Mouse (Mus musculus): Measurements from ENCODE around the gene Figla. TPM values are rescaled to one million over a fixed set of nuclear protein-coding genes. Genes with fewer than 3 reads are reported as not detected.
"Not testable (repeated sequence)": the region's sequence is repeated elsewhere in the genome, so short reads cannot be mapped to it uniquely, and the experiment has no call there.

Gene Figla
- polyA plus RNA-seq, 1 experiment, result not detected

GRCm38 (mm10) chr6:86003405-86003925 lies 12.5 kb upstream of the Figla start:
- no peak overlapping the region for H3K4me3 ChIP-seq (ENCODE audit: insufficient read depth, low read length)
- no peaks in the 10 kb centered on the region for H3K4me1 ChIP-seq (ENCODE audit: control insufficient read depth, insufficient read depth, low read length)
- TF ChIP-seq CTCF (IDR thresholded peaks at IDR 0.05; ENCODE audit: low read depth, low read length) (peak; percentile 59), POLR2A (IDR thresholded peaks at IDR 0.05; ENCODE audit: borderline replicate concordance, low read depth, low read length) (no peak)
- H3K27ac ChIP-seq (ENCODE audit: insufficient read depth, low read depth, low read length), result no peak overlapping the region

GRCm38 (mm10) chr6:86004271-86005148 lies 11.5 kb upstream of the Figla start:
- TF ChIP-seq POLR2A (IDR thresholded peaks at IDR 0.05; ENCODE audit: borderline replicate concordance, low read depth, low read length) (no peak), CTCF (IDR thresholded peaks at IDR 0.05; ENCODE audit: low read depth, low read length) (peak; percentile 88)
- Histone ChIP-seq H3K27ac (ENCODE audit: insufficient read depth, low read depth, low read length) (no peak overlapping the region), H3K4me3 (ENCODE audit: insufficient read depth, low read length) (no peak overlapping the region), H3K4me1 (ENCODE audit: control insufficient read depth, insufficient read depth, low read length) (no peaks in the 10 kb centered on the region)

GRCm38 (mm10) chr6:86009980-86010379 lies 6.0 kb upstream of the Figla start:
- H3K4me3 ChIP-seq (ENCODE audit: insufficient read depth, low read length), result no peak overlapping the region
- H3K4me1 ChIP-seq (ENCODE audit: control insufficient read depth, insufficient read depth, low read length), result no peaks in the 10 kb centered on the region
- no peak for TF ChIP-seq POLR2A (IDR thresholded peaks at IDR 0.05; ENCODE audit: borderline replicate concordance, low read depth, low read length)
- peak; percentile 43; the same call in 1 of the 2 replicates for TF ChIP-seq CTCF (IDR thresholded peaks at IDR 0.05; ENCODE audit: low read depth, low read length)
- no peak overlapping the region for H3K27ac ChIP-seq (ENCODE audit: insufficient read depth, low read depth, low read length)

GRCm38 (mm10) chr6:86014812-86015211 lies 1.2 kb upstream of the Figla start:
- not testable (repeated sequence) for H3K4me1 ChIP-seq (ENCODE audit: control insufficient read depth, insufficient read depth, low read length); H3K27ac ChIP-seq (ENCODE audit: insufficient read depth, low read depth, low read length); H3K4me3 ChIP-seq (ENCODE audit: insufficient read depth, low read length)

- no peak overlapping the region for H3K4me3 ChIP-seq (ENCODE audit: insufficient read depth, low read length)
- no peak overlapping the region for H3K27ac ChIP-seq (ENCODE audit: insufficient read depth, low read depth, low read length)
- no peaks in the 10 kb centered on the region for H3K4me1 ChIP-seq (ENCODE audit: control insufficient read depth, insufficient read depth, low read length)
- TF ChIP-seq CTCF (IDR thresholded peaks at IDR 0.05; ENCODE audit: low read depth, low read length) (no peak), POLR2A (IDR thresholded peaks at IDR 0.05; ENCODE audit: borderline replicate concordance, low read depth, low read length) (no peak)
These were observed 901 bp downstream of the Figla start for GRCm38 (mm10) chr6:86016793-86017350.

GRCm38 (mm10) chr6:86019415-86020237 lies 3.7 kb downstream of the Figla start:
- Histone ChIP-seq H3K4me1 (ENCODE audit: control insufficient read depth, insufficient read depth, low read length) (no peaks in the 10 kb centered on the region), H3K27ac (ENCODE audit: insufficient read depth, low read depth, low read length) (no peak overlapping the region)
- no peak for TF ChIP-seq POLR2A (IDR thresholded peaks at IDR 0.05; ENCODE audit: borderline replicate concordance, low read depth, low read length)
- no peak for TF ChIP-seq CTCF (IDR thresholded peaks at IDR 0.05; ENCODE audit: low read depth, low read length)

GRCm38 (mm10) chr6:86020948-86021347 lies 5.0 kb downstream of the Figla start:
- H3K4me3 ChIP-seq (ENCODE audit: insufficient read depth, low read length), result no peak overlapping the region
- no peak overlapping the region for H3K27ac ChIP-seq (ENCODE audit: insufficient read depth, low read depth, low read length)
- no peak for TF ChIP-seq POLR2A (IDR thresholded peaks at IDR 0.05; ENCODE audit: borderline replicate concordance, low read depth, low read length)
- 0 out of 2 replicates have a peak, but pooled peaks have one; percentile 6 for TF ChIP-seq CTCF (IDR thresholded peaks at IDR 0.05; ENCODE audit: low read depth, low read length)
- no peaks in the 10 kb centered on the region for H3K4me1 ChIP-seq (ENCODE audit: control insufficient read depth, insufficient read depth, low read length)

More at GRCm38 (mm10) chr6:86019415-86020237, 3.7 kb downstream of the Figla start:
- no peak overlapping the region for H3K4me3 ChIP-seq (ENCODE audit: insufficient read depth, low read length)

- H3K27ac ChIP-seq (ENCODE audit: insufficient read depth, low read depth, low read length), result no peak overlapping the region
- H3K4me3 ChIP-seq (ENCODE audit: insufficient read depth, low read length), result no peak overlapping the region
- no peaks in the 10 kb centered on the region for H3K4me1 ChIP-seq (ENCODE audit: control insufficient read depth, insufficient read depth, low read length)
- TF ChIP-seq CTCF (IDR thresholded peaks at IDR 0.05; ENCODE audit: low read depth, low read length) (no peak), POLR2A (IDR thresholded peaks at IDR 0.05; ENCODE audit: borderline replicate concordance, low read depth, low read length) (no peak)
These were observed 10.8 kb downstream of the Figla start for GRCm38 (mm10) chr6:86026632-86027292.

- no peaks in the 10 kb centered on the region for H3K4me1 ChIP-seq (ENCODE audit: control insufficient read depth, insufficient read depth, low read length)
- H3K4me3 ChIP-seq (ENCODE audit: insufficient read depth, low read length), result no peak overlapping the region
- no peak overlapping the region for H3K27ac ChIP-seq (ENCODE audit: insufficient read depth, low read depth, low read length)
- TF ChIP-seq POLR2A (IDR thresholded peaks at IDR 0.05; ENCODE audit: borderline replicate concordance, low read depth, low read length) (no peak), CTCF (IDR thresholded peaks at IDR 0.05; ENCODE audit: low read depth, low read length) (no peak)
These were observed 12.2 kb downstream of the Figla start for GRCm38 (mm10) chr6:86028150-86028549.
